Mouse (Mus musculus) lung, embryonic 14.5 days (tissue): Measurements from ENCODE around the gene Timm8a2. TPM values are rescaled to one million over a fixed set of nuclear protein-coding genes. Genes with fewer than 3 reads are reported as not detected.

Experiments
- ATAC-seq: fragments of 200-750 bp; cut with Nextera tagmentation; 2 replicates; pipeline ENCODE4 v1.8.0; 2017; ENCODE audit warnings: mild to moderate bottlenecking, moderate TSS enrichment, moderate library complexity; ENCODE audit not compliant: insufficient read depth
- DNase-seq: peaks from one replicate; pipeline ENCODE4 v3.0.0-alpha.2; 2015
- H3K27ac ChIP-seq: fragments of 300-500 bp; sonication (generic); 2 replicates; pipeline ENCODE4 v1.5.1; 2014; ENCODE audit warnings: low read depth, mild to moderate bottlenecking, moderate library complexity
- H3K27me3 ChIP-seq: fragments of 300-500 bp; sonication (generic); 2 replicates; pipeline ENCODE4 v1.6.1; 2014; ENCODE audit warnings: low read length, control low read depth; ENCODE audit not compliant: insufficient read depth
- H3K36me3 ChIP-seq: fragments of 300-500 bp; sonication (generic); 2 replicates; pipeline ENCODE4 v1.6.1; 2014; ENCODE audit warnings: control low read depth; ENCODE audit not compliant: insufficient read depth
- H3K4me1 ChIP-seq: fragments of 300-500 bp; sonication (generic); 2 replicates; pipeline ENCODE4 v1.6.1; 2014; ENCODE audit warnings: antibody characterized with exemption, control low read depth; ENCODE audit not compliant: insufficient read depth
- H3K4me2 ChIP-seq: fragments of 300-500 bp; sonication (generic); 2 replicates; pipeline ENCODE4 v1.6.1; 2014; ENCODE audit warnings: mild to moderate bottlenecking
- H3K4me3 ChIP-seq: fragments of 300-500 bp; sonication (generic); 2 replicates; pipeline ENCODE4 v1.5.1; 2014; ENCODE audit warnings: low read depth, low read length
- H3K9ac ChIP-seq: fragments of 300-500 bp; sonication (generic); 2 replicates; pipeline ENCODE4 v1.6.1; 2014
- H3K9me3 ChIP-seq: fragments of 300-500 bp; sonication (generic); 2 replicates; pipeline ENCODE4 v1.6.1; 2016; ENCODE audit warnings: low read depth, low read length, control low read depth
- CTCF ChIP-seq: IDR thresholded peaks from 2 replicates; pipeline ENCODE4 v1.5.1; 2016; ENCODE audit warnings: antibody characterized with exemption, low read depth
- WGBS: fragments of 180-500 bp; shearing (Covaris S2); extraction: QIAGEN DNeasy Blood & Tissue Kit; methylation state at CpG from one replicate; pipeline ENCODE4 v1.1.7; 2014; 5-methylcytosine and 5-hydroxymethylcytosine counted together
- polyA plus RNA-seq: library from polyadenylated mRNA; unstranded; fragments of >200 nt; fragmentation: Nextera tagmentation; extraction: Ambion mirVana; gene quantifications from 2 replicates; pipeline ENCODE4 v1.2.1, GENCODE M21; 2014

Gene Timm8a2
- polyA plus RNA-seq, 1 experiment from 2014 or later, result not detected

GRCm38 (mm10) chr14:122068801-122069695, 34.6 kb downstream of the Timm8a2 start:
- Histone ChIP-seq H3K9ac (no peak overlapping the region), H3K4me2 (no peak overlapping the region), H3K27ac (no peak overlapping the region; the same call in 1 of the 2 replicates), H3K4me1 (no peaks in the 10 kb centered on the region), H3K27me3 (no peaks in the 10 kb centered on the region), H3K4me3 (no peak overlapping the region), H3K36me3 (no peaks in the 10 kb centered on the region), H3K9me3 (no peaks in the 10 kb centered on the region)
- ATAC-seq, result peak; percentile 64
- peak; percentile 67 for DNase-seq
- WGBS, result 20% methylated on average over 11 of the region's 11 CpGs
- no peak for TF ChIP-seq CTCF

GRCm38 (mm10) chr14:122069948-122070347, 35.5 kb downstream of the Timm8a2 start:
- WGBS, result 69% methylated on average over 3 of the region's 3 CpGs
- no peak overlapping the region for H3K4me2 ChIP-seq

DNA sequence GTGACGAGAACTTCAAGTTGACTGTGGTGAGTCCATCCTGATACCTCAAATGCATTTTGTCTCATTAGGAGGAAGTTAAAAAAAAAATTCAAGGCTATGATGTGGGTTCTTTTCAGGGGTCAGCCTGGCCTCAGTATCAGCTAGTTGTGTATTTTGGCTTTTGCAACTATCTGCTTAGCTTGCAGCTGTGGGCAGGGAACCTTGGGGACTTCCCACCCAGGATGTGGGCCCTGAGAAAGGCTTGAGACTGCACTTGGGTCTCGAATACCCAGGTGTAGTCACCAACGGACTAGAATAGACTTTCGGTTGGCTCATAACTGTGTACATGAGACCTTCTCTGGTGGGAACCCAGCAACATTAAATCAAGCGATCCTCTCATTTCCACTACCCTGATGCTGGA, 38.9 kb downstream of the Timm8a2 start:
- Histone ChIP-seq H3K36me3 (no peaks in the 10 kb centered on the region), H3K27me3 (no peaks in the 10 kb centered on the region), H3K4me2 (no peak overlapping the region), H3K9me3 (no peaks in the 10 kb centered on the region), H3K4me1 (no peaks in the 10 kb centered on the region), H3K4me3 (no peak overlapping the region), H3K9ac (no peak overlapping the region), H3K27ac (no peak overlapping the region)
- TF ChIP-seq CTCF, result no peak
- no peak for DNase-seq
- no peak for ATAC-seq
- WGBS, result 86% methylated on average over 5 of the region's 5 CpGs

More at GRCm38 (mm10) chr14:122069948-122070347, 35.5 kb downstream of the Timm8a2 start:
- no peaks in the 10 kb centered on the region for H3K36me3 ChIP-seq
- H3K4me3 ChIP-seq, result no peak overlapping the region
- H3K27me3 ChIP-seq, result no peaks in the 10 kb centered on the region
- no peaks in the 10 kb centered on the region for H3K4me1 ChIP-seq
- ATAC-seq (no peak), DNase-seq (no peak)
- no peak overlapping the region for H3K9ac ChIP-seq
- no peaks in the 10 kb centered on the region for H3K9me3 ChIP-seq
- H3K27ac ChIP-seq, result no peak overlapping the region
- TF ChIP-seq CTCF, result no peak

DNA sequence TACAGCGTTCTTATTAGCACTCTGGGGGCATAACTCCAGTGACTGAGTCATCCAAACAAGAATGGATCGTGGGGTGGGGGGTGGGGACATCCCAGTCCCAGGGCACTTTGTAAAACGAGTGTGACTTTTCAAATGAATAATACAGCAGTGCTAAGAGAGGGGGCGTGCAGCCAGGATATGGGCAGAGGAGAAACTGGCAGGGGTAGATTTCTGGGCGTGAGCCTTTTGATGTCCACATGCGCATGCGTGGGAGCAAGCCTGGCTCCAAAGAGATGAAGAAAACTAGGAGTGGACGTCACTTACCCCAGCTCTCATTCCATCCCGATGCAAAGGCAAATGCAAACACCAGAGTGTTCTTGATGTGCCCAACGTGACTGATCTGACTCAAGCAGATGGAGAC, 39.9 kb downstream of the Timm8a2 start:
- no peak for TF ChIP-seq CTCF
- no peak for DNase-seq
- 63% methylated on average over 10 of the region's 10 CpGs for WGBS
- no peaks in the 10 kb centered on the region for H3K27me3 ChIP-seq
- H3K4me3 ChIP-seq, result no peak overlapping the region
- no peak overlapping the region for H3K4me2 ChIP-seq
- H3K36me3 ChIP-seq, result no peaks in the 10 kb centered on the region
- no peaks in the 10 kb centered on the region for H3K9me3 ChIP-seq
- no peaks in the 10 kb centered on the region for H3K4me1 ChIP-seq
- H3K9ac ChIP-seq, result no peak overlapping the region
- ATAC-seq, result no peak
- H3K27ac ChIP-seq, result no peak overlapping the region

- Histone ChIP-seq H3K4me2 (no peak overlapping the region), H3K9me3 (no peaks in the 10 kb centered on the region), H3K9ac (no peak overlapping the region), H3K27ac (no peak overlapping the region), H3K4me1 (no peaks in the 10 kb centered on the region), H3K27me3 (no peaks in the 10 kb centered on the region), H3K36me3 (no peaks in the 10 kb centered on the region), H3K4me3 (no peak overlapping the region)
- DNase-seq (no peak), ATAC-seq (no peak)
- TF ChIP-seq CTCF, result no peak
- WGBS, result 82% methylated on average over 21 of the region's 21 CpGs
Measured at GRCm38 (mm10) chr14:122075485-122076200, 41.2 kb downstream of the Timm8a2 start.

GRCm38 (mm10) chr14:122077017-122077416, 42.5 kb downstream of the Timm8a2 start:
- no peaks in the 10 kb centered on the region for H3K4me1 ChIP-seq
- 70% methylated on average over 3 of the region's 3 CpGs for WGBS
- H3K4me2 ChIP-seq, result no peak overlapping the region
- ATAC-seq, result no peak
- DNase-seq, result no peak
- TF ChIP-seq CTCF, result no peak
- no peaks in the 10 kb centered on the region for H3K36me3 ChIP-seq
- H3K9me3 ChIP-seq, result no peaks in the 10 kb centered on the region
- no peaks in the 10 kb centered on the region for H3K27me3 ChIP-seq
- no peak overlapping the region for H3K27ac ChIP-seq
- H3K4me3 ChIP-seq, result no peak overlapping the region
- no peak overlapping the region for H3K9ac ChIP-seq

GRCm38 (mm10) chr14:122079428-122079827, 45.0 kb downstream of the Timm8a2 start:
- Histone ChIP-seq H3K27ac (no peak overlapping the region), H3K27me3 (no peaks in the 10 kb centered on the region), H3K4me3 (no peak overlapping the region), H3K9ac (no peak overlapping the region), H3K36me3 (no peaks in the 10 kb centered on the region), H3K4me2 (no peak overlapping the region), H3K9me3 (no peaks in the 10 kb centered on the region), H3K4me1 (no peaks in the 10 kb centered on the region)
- ATAC-seq (no peak), DNase-seq (peak; percentile 56)
- peak; percentile 63 for TF ChIP-seq CTCF
- 49% methylated on average over 6 of the region's 6 CpGs for WGBS
